Mouse (Mus musculus) heart, adult 2 months (tissue): ENCODE results near the gene Wbp2.

Experiments used
- CTCF ChIP-seq: fragments of 200-600 bp; IDR thresholded peaks from 2 replicates; pipeline ENCODE4 v1.8.1; 2022; ENCODE audit warnings: antibody characterized with exemption, mild to moderate bottlenecking, moderate library complexity
- POLR2A ChIP-seq: fragments of 200-500 bp; IDR thresholded peaks from 2 replicates; pipeline ENCODE4 v1.6.1; 2011; ENCODE audit warnings: mild to moderate bottlenecking, low read depth, low read length, control low read depth; ENCODE audit not compliant: insufficient read depth

DNA sequence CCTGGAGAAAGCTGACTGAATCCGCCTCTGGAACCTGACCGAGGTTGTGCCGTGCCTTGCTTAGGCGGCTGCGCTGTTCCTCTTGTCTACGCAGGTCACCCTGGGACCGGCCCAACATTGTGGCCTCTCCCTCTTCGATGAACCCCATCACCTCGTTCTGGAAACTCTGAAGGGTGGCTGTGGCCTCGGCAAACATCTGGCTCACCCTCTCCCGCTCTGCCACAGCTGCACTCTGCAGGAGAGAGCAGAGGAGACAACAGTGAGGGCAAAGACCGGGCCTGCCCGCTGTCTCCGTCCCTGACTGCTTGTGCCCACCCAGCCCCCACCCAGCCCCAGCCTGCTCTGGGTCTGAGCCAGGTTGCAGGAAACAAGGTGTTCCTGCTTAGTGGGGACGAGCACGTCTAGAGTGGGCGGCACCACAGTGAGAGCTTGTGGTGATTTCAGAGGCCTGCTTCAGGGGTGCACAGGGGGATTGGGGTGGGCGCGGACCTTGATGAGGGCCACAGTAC is 21.0 kb upstream of the Wbp2 start:
- TF ChIP-seq POLR2A (no peak), CTCF (no peak)
